Mouse (Mus musculus) embryonic facial prominence, embryonic 11.5 days (tissue): ENCODE results near the gene Gm13539. TPM values are rescaled to one million over a fixed set of nuclear protein-coding genes. Genes with fewer than 3 reads are reported as not detected.

Experiments
- ATAC-seq: fragments of 200-750 bp; cut with Nextera tagmentation; replicated peaks from 2 replicates; pipeline ENCODE4 v1.8.0; 2017; ENCODE audit warnings: low read depth; ENCODE audit not compliant: insufficient number of reproducible peaks, low FRiP score, low TSS enrichment
- DNase-seq: peaks from one replicate; pipeline ENCODE4 v3.0.0-alpha.2; 2015; ENCODE audit warnings: low spot score
- H3K27ac ChIP-seq: fragments of 300-500 bp; sonication (generic); replicated peaks from 2 replicates; pipeline ENCODE4 v1.5.1; 2014; ENCODE audit warnings: mild to moderate bottlenecking, low read depth, low read length, control low read depth
- H3K27me3 ChIP-seq: fragments of 300-500 bp; sonication (generic); 2 replicates; pipeline ENCODE4 v1.6.1; 2014; ENCODE audit warnings: mild to moderate bottlenecking, low read length, moderate library complexity, mixed read lengths; ENCODE audit not compliant: control insufficient read depth, insufficient read depth
- H3K36me3 ChIP-seq: fragments of 300-500 bp; sonication (generic); replicated peaks from 2 replicates; pipeline ENCODE4 v1.6.1; 2014; ENCODE audit warnings: low read depth, mild to moderate bottlenecking, low read length, moderate library complexity, mixed read lengths; ENCODE audit not compliant: control insufficient read depth, insufficient read depth
- H3K4me1 ChIP-seq: fragments of 300-500 bp; sonication (generic); 2 replicates; pipeline ENCODE4 v1.6.1; 2014; ENCODE audit warnings: low read length, mixed read lengths; ENCODE audit not compliant: control insufficient read depth, insufficient read depth
- H3K4me2 ChIP-seq: fragments of 300-500 bp; sonication (generic); 2 replicates; pipeline ENCODE4 v1.6.1; 2014; ENCODE audit warnings: low read depth, mild to moderate bottlenecking, control low read depth, low read length, moderate library complexity
- H3K4me3 ChIP-seq: fragments of 300-500 bp; sonication (generic); 2 replicates; pipeline ENCODE4 v1.5.1; 2014; ENCODE audit warnings: low read depth, low read length, control low read depth
- H3K9ac ChIP-seq: fragments of 300-500 bp; sonication (generic); replicated peaks from 2 replicates; pipeline ENCODE4 v1.6.1; 2014; ENCODE audit warnings: mild to moderate bottlenecking, control low read depth, low read length
- H3K9me3 ChIP-seq: fragments of 300-500 bp; sonication (generic); replicated peaks from 2 replicates; pipeline ENCODE4 v1.6.1; 2016; ENCODE audit warnings: mild to moderate bottlenecking, low read length, inconsistent platforms, mixed read lengths; ENCODE audit not compliant: control insufficient read depth
- WGBS: fragments of 180-500 bp; shearing (Covaris S2); extraction: QIAGEN DNeasy Blood & Tissue Kit; methylation state at CpG from one replicate; pipeline ENCODE4 v1.1.7; 2014; 5-methylcytosine and 5-hydroxymethylcytosine counted together
- polyA plus RNA-seq: library from polyadenylated mRNA; unstranded; fragments of >200 nt; fragmentation: Nextera tagmentation; extraction: Ambion mirVana; gene quantifications from 2 replicates; pipeline ENCODE4 v1.2.1, GENCODE M21; 2014

Gm13539 gene
- polyA plus RNA-seq, 1 experiment from 2014 or later: not detected

DNA sequence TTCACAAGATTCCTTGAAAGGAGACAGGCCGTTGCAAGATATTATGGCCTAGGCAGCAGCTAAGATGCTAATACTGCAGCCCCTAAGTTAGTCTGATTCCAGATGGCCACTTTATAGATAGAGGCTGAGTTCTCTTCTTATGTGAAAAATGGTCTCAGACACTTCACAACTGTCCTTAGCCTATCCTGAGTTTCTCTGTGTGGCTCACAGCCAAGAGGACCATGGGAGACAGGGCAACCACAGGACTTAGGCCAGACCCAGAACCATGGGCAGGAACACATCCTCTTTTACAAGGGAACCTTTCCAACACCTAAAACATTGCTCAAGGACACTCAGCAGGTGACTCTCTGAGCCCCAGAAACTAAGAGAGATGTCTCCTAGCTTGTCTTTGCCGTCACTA lies 8.6 kb upstream of the Gm13539 start:
- H3K27me3 ChIP-seq: no peaks in the 10 kb centered on the region
- no peak overlapping the region for H3K9ac ChIP-seq
- no peak overlapping the region for H3K4me3 ChIP-seq
- no peak for ATAC-seq
- H3K4me1 ChIP-seq: no peaks in the 10 kb centered on the region
- no peak overlapping the region for H3K27ac ChIP-seq
- no peak for DNase-seq
- H3K4me2 ChIP-seq: no peak overlapping the region
- 89% methylated on average over 2 of the region's 2 CpGs for WGBS
- H3K9me3 ChIP-seq: no peaks in the 10 kb centered on the region
- H3K36me3 ChIP-seq: no peaks in the 10 kb centered on the region

DNA sequence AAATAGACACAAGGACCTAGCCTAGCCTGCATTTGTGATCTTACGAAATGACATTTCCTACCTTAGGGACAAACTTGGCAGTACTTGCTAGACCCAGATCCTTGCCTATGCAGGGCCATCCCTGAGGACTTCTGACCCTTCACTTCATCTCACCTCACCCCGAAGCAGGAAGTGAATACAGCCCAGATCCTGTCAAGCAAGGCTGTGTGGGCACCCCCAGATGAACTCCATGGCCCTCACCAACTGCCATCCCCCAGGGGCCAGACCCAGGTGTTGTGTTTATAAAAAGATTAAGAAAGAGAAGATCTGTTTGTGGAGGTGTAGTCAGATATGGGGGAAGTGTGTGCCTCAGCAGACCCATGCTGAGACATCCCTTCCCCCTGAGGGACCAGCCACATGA lies 7.4 kb upstream of the Gm13539 start:
- H3K27ac ChIP-seq: no peak overlapping the region
- 81% methylated on average over 2 of the region's 2 CpGs for WGBS
- no peaks in the 10 kb centered on the region for H3K27me3 ChIP-seq
- no peak overlapping the region for H3K4me2 ChIP-seq
- no peak for ATAC-seq
- no peaks in the 10 kb centered on the region for H3K4me1 ChIP-seq
- H3K9ac ChIP-seq: no peak overlapping the region
- H3K36me3 ChIP-seq: no peaks in the 10 kb centered on the region
- no peaks in the 10 kb centered on the region for H3K9me3 ChIP-seq
- no peak overlapping the region for H3K4me3 ChIP-seq
- DNase-seq: no peak

DNA sequence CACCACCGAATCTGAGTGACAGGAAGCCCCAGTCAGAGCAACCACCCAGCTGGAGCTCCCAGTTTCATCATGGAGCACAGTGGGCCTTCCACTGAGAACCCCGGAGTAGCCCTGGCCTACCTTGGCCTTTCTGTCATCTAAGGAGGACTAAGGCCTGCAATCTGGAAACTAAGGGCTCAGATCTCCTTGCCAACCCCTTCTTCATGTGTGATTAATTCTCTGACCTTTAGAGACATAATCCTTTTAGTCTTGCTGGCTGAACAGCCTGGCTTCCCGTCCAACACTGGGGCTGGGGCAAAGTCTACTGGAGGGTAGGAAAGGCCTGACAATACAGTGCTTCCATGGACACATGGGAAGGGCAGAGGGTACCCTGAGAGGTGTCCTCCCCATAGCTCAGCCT lies 6.1 kb upstream of the Gm13539 start:
- Histone ChIP-seq H3K4me3 (no peak overlapping the region), H3K9me3 (no peaks in the 10 kb centered on the region), H3K4me1 (no peaks in the 10 kb centered on the region), H3K36me3 (no peaks in the 10 kb centered on the region), H3K27ac (no peak overlapping the region), H3K4me2 (no peak overlapping the region), H3K27me3 (no peaks in the 10 kb centered on the region), H3K9ac (no peak overlapping the region)
- WGBS: 76% methylated on average over 3 of the region's 3 CpGs
- DNase-seq (no peak), ATAC-seq (no peak)

DNA sequence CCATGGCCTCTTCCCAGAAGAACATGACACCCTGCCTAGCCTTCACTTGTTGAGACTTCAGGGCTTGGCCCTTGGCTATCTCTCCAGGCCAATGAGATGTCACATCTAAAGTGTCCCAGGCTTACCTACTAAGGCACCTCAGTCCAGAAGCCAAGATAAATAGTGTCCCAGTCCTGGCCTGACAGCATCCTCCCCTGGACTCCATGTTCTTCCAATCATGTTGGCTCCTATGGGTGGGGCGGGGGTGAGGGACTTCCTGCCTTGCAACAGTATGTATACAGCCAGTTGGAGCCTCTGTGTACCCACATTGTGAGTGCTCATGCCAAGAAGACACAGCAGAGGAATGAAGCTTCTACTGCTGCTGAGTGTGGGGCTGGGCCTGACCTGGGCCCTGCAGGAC lies 5.3 kb upstream of the Gm13539 start, which contains the start of gene Lcn11:
Gene Lcn11, plus strand, starts transcription at position 301 of the 400 bp plus-strand sequence.
- H3K4me1 ChIP-seq: no peaks in the 10 kb centered on the region
- H3K27ac ChIP-seq: no peak within 1 kb of the TSS
- no peak within 1 kb of the TSS for H3K9ac ChIP-seq
- no peak for ATAC-seq
- no peak within 1 kb of the TSS for H3K4me2 ChIP-seq
- H3K36me3 ChIP-seq: no peaks in the 10 kb centered on the region
- no peaks in the 10 kb centered on the region for H3K27me3 ChIP-seq
- DNase-seq: no peak
- 75% methylated on average over 1 of the region's 1 CpGs for WGBS
- no peak within 1 kb of the TSS for H3K4me3 ChIP-seq
- no peaks in the 10 kb centered on the region for H3K9me3 ChIP-seq

DNA sequence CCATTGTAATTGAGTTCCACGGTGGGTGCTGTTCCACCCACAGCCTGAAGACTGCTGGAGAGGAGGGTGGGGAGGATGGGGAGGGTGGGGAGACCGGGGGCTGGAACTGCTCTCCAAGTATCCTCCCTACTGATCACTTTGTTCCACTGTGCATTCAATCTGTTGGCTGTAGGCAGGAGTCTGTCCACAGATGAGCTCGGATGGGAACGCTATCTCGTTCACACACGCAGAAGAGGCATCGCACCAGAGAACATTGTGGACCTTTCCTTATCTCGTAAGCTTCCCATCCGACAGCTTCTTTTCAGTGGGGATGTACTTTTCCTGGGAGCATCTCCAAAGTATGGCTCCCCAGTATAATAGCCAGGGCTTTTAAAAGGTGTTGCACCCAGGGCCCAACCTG lies 3.0 kb upstream of the Gm13539 start:
- Histone ChIP-seq H3K9me3 (no peaks in the 10 kb centered on the region), H3K9ac (no peak overlapping the region), H3K4me1 (no peaks in the 10 kb centered on the region), H3K36me3 (no peaks in the 10 kb centered on the region), H3K4me2 (no peak overlapping the region), H3K27ac (no peak overlapping the region), H3K27me3 (no peaks in the 10 kb centered on the region), H3K4me3 (no peak overlapping the region)
- WGBS: 88% methylated on average over 9 of the region's 9 CpGs
- ATAC-seq (no peak), DNase-seq (no peak)

DNA sequence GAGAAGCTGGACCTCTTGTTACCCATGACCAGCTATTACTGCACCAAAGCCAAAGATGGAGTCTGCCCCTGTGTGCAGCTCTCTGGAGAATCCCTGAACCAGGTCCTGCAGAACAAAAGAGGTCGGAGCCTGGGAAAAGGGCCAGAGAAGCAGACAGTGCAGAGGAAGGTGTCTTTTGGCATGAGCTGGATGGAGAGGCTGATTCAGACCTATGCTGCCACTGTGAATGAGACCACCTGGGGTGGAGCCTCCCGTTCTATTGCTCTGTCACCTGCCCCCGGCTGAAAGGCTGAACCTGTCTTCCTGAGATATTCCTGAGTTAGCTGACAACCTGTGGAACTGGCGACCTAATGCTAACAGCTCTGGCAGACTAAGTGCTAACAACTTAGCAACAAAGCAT lies 1.1 kb upstream of the Gm13539 start:
- H3K27me3 ChIP-seq: no peaks in the 10 kb centered on the region
- 65% methylated on average over 4 of the region's 4 CpGs for WGBS
- H3K4me3 ChIP-seq: no peak overlapping the region
- DNase-seq: no peak
- H3K4me2 ChIP-seq: no peak overlapping the region
- H3K4me1 ChIP-seq: no peaks in the 10 kb centered on the region
- H3K9me3 ChIP-seq: no peaks in the 10 kb centered on the region
- ATAC-seq: no peak
- H3K36me3 ChIP-seq: no peaks in the 10 kb centered on the region
- H3K9ac ChIP-seq: no peak overlapping the region
- H3K27ac ChIP-seq: no peak overlapping the region

DNA sequence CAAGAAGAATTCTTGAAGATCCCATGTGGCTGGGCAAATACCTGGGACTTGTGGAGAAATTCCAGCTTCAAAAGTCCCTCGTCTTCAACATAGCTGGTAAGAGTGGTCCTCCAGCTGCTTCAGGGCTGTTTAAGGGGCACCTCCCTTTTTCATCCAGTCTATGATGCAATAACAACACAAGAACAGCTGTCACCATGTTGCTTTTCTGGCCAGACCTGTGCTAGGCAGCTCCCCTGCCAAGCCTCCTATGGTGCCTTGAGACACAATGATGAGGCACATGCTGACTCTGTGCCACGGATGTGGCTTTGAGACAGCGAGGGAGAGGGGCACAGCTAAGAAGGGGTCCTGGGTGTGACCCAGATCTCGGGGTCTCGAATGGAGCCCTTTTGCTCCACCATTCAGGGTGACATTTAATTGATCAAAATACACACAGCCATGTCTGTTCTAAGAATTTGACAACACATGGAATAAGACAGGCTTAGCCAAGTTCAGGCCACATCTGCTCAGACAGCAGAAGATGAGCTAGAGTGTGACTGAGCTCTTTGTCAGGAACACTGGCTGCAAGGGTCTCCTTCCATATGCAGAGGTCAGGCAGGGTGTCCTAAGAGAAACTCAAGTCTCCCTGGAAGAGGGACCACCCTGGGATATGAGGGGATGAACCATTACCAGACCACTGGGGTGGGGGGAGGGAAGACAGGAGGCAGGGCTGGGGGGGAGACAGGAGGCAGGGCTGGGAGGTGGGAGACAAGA lies 3.7 kb downstream of the Gm13539 start:
- Histone ChIP-seq H3K9me3 (no peaks in the 10 kb centered on the region), H3K4me3 (no peak overlapping the region), H3K9ac (no peak overlapping the region), H3K27me3 (no peaks in the 10 kb centered on the region), H3K4me2 (no peak overlapping the region), H3K36me3 (no peaks in the 10 kb centered on the region), H3K27ac (no peak overlapping the region), H3K4me1 (no peaks in the 10 kb centered on the region)
- DNase-seq (no peak), ATAC-seq (no peak)
- WGBS: 68% methylated on average over 5 of the region's 5 CpGs

DNA sequence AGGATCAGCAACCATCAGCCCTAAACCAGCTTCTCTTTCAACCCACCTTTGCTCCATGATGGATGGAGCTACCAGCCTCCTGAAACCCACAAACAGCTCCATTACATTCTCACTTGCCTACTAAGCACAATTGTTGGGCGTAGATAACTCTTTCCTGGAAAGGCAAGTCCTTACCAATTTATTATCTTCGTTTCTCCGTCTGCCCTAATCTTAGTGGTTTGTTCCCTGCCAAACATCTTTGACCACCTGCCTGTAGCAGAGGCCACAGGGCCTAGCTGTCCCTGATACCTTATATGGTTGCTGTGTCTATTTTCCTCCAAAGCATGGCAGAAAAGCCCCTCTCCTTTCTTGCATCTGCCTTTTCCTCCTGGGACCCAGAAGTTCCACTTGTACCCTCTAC lies 7.0 kb downstream of the Gm13539 start:
- Histone ChIP-seq H3K9ac (no peak overlapping the region), H3K4me1 (no peaks in the 10 kb centered on the region), H3K4me2 (no peak overlapping the region), H3K36me3 (no peaks in the 10 kb centered on the region), H3K4me3 (no peak overlapping the region), H3K27me3 (no peaks in the 10 kb centered on the region), H3K27ac (no peak overlapping the region), H3K9me3 (no peaks in the 10 kb centered on the region)
- no peak for DNase-seq
- no peak for ATAC-seq
- WGBS: 91% methylated on average over 3 of the region's 3 CpGs
